Mouse (Mus musculus) liver, adult 2 months (tissue): ENCODE results near the gene Bst2.

Experiments used
- CTCF ChIP-seq: fragments of 200-500 bp; IDR thresholded peaks from 2 replicates; pipeline ENCODE4 v1.5.1; 2011; ENCODE audit warnings: low read depth, low read length, control low read depth
- POLR2A ChIP-seq: fragments of 200-500 bp; IDR thresholded peaks from 2 replicates; pipeline ENCODE4 v1.6.1; 2011; ENCODE audit warnings: low read length, control low read depth; ENCODE audit not compliant: insufficient read depth; ENCODE audit errors: extremely low read depth

- TF ChIP-seq POLR2A = no peak
- no peak for TF ChIP-seq CTCF
Measured at GRCm38 (mm10) chr8:71543755-71544154, 6.5 kb upstream of the Bst2 start.
